Mouse (Mus musculus) liver, embryonic 15.5 days (tissue): ENCODE measurements at regions not wholly inside any gene's neighbourhood (a gene's known extent, or its start where the extent isn't known, plus 50 kb on each side); places are given as distances from the start of the nearest gene placed in this dataset.
A peak's percentile ranks its signal among the peaks of the same experiment; 100 is the strongest.

Experiments
- ATAC-seq: fragments of 200-750 bp; cut with Nextera tagmentation; 2 replicates; pipeline ENCODE4 v1.8.0; 2017; ENCODE audit warnings: moderate number of reproducible peaks, mild to moderate bottlenecking, moderate library complexity; ENCODE audit not compliant: insufficient read depth
- H3K27ac ChIP-seq: fragments of 300-500 bp; sonication (generic); replicated peaks from 2 replicates; pipeline ENCODE4 v1.5.1; 2015; ENCODE audit warnings: mild to moderate bottlenecking, inconsistent platforms
- H3K27me3 ChIP-seq: fragments of 300-500 bp; sonication (generic); 2 replicates; pipeline ENCODE4 v1.6.1; 2015; ENCODE audit warnings: mild to moderate bottlenecking, inconsistent platforms
- H3K36me3 ChIP-seq: fragments of 300-500 bp; sonication (generic); replicated peaks from 2 replicates; pipeline ENCODE4 v1.6.1; 2015; ENCODE audit warnings: moderate library complexity, mild to moderate bottlenecking, inconsistent platforms
- H3K4me1 ChIP-seq: fragments of 300-500 bp; sonication (generic); replicated peaks from 2 replicates; pipeline ENCODE4 v1.6.1; 2015; ENCODE audit warnings: inconsistent platforms
- H3K4me2 ChIP-seq: fragments of 300-500 bp; sonication (generic); 2 replicates; pipeline ENCODE4 v1.6.1; 2015; ENCODE audit warnings: moderate library complexity, mild to moderate bottlenecking, inconsistent platforms
- H3K4me3 ChIP-seq: fragments of 300-500 bp; sonication (generic); replicated peaks from 2 replicates; pipeline ENCODE4 v1.5.1; 2015; ENCODE audit warnings: mild to moderate bottlenecking, inconsistent platforms
- H3K9ac ChIP-seq: fragments of 300-500 bp; sonication (generic); 2 replicates; pipeline ENCODE4 v1.6.1; 2015; ENCODE audit warnings: moderate library complexity, mild to moderate bottlenecking, inconsistent platforms
- H3K9me3 ChIP-seq: fragments of 300-500 bp; sonication (generic); replicated peaks from 2 replicates; pipeline ENCODE4 v1.6.1; 2016; ENCODE audit warnings: inconsistent platforms
- WGBS: fragments of 180-500 bp; shearing (Covaris S2); methylation state at CpG from one replicate; pipeline ENCODE4 v1.1.7; 2015; ENCODE audit warnings: mixed read lengths; ENCODE audit not compliant: insufficient replicate concordance; 5-methylcytosine and 5-hydroxymethylcytosine counted together

DNA sequence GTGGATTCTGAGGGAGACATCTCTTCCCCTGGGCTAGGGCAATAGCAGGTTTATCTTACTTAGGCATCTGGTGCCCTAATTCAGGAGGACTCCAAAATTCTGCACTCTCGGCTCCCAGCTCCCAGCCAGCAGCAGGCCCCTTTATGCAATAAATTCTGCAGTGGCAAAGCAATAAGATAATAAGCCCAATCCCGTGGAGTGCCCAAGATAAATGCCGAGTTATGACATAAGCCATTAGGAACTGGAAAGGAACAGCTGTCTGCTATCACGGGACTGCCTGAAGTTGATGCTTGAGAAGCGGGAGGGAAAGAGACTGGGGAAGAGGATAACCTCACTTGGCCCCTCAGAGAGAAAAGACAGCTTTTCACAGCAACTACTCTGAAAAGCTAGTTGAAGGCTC lies 159.0 kb downstream of the 1190002N15Rik start:
- H3K9me3 ChIP-seq: no peaks in the 10 kb centered on the region
- 41% methylated on average over 5 of the region's 5 CpGs for WGBS
- no peak for ATAC-seq
- H3K27me3 ChIP-seq: no peaks in the 10 kb centered on the region
- 0 out of 2 replicates have a peak, but pooled peaks cover 3% of the 10 kb centered on the region for H3K4me1 ChIP-seq
- H3K4me2 ChIP-seq: no peak overlapping the region
- no peaks in the 10 kb centered on the region for H3K36me3 ChIP-seq
- no peak overlapping the region for H3K9ac ChIP-seq
- no peak overlapping the region for H3K27ac ChIP-seq
- H3K4me3 ChIP-seq: no peak overlapping the region

DNA sequence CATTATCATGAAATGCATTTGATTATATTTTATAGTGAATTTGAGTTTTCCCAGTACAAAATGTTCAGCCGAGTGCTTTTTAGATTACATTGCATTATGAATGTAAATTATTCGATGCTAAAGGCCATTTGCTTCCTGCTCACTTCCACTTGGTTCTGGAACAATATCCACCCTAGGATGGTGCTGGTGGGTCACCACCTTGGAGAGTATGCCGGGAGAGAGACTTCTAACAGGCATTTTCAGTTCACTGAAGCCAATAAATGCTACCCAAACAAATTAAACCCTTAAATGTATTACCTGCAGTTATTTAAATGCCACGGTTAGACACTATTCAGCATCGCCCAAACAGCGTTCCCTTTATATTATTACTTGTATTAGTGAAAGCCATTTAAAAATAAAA lies 159.6 kb downstream of the 1190002N15Rik start:
- 65% methylated on average over 6 of the region's 6 CpGs for WGBS
- Histone ChIP-seq H3K27me3 (no peaks in the 10 kb centered on the region), H3K4me3 (no peak overlapping the region)

DNA sequence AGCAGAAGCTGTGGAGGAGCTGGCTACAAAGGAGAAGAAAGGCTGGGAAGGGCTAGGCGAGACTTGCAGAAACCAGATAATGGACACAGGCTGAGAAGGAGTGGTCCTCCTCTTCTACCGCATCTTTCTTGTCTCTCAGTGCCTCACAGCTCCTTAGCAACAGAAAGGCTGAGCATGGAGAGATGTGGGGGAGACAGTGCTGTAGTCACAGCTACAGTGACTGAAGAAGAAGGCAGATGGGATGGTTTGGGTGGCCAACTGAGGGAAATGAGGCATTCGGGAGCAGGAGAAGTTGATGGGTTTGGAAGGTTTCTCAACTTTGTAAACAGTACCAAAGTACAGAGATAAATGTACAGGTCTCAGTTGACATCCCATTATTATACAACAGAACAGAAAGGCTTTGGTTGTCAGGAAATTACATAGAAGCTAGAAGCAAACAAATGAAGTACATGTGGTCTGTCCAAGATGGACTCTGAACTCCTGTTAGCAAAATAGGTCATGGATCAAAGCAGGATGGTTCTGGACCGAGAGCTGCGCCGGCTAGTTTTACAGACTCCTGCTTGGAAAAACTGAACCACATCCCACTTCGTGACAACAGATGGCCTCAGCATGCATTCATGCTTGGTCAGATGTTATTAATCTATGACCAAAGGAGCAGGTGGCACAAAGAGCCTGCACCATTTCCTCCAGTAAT lies 160.4 kb downstream of the 1190002N15Rik start:
- no peak overlapping the region for H3K4me3 ChIP-seq
- H3K4me2 ChIP-seq: no peak overlapping the region
- no peaks in the 10 kb centered on the region for H3K27me3 ChIP-seq
- H3K9me3 ChIP-seq: no peaks in the 10 kb centered on the region
- H3K4me1 ChIP-seq: 0 out of 2 replicates have a peak, but pooled peaks cover 3% of the 10 kb centered on the region
- H3K9ac ChIP-seq: no peak overlapping the region
- 64% methylated on average over 7 of the region's 7 CpGs for WGBS
- peak overlapping the region; percentile 77 for H3K27ac ChIP-seq
- ATAC-seq: peak; percentile 85
- no peaks in the 10 kb centered on the region for H3K36me3 ChIP-seq

More for the DNA sequence above, 159.6 kb downstream of the 1190002N15Rik start:
- H3K4me1 ChIP-seq: 0 out of 2 replicates have a peak, but pooled peaks cover 3% of the 10 kb centered on the region
- no peaks in the 10 kb centered on the region for H3K36me3 ChIP-seq
- H3K4me2 ChIP-seq: no peak overlapping the region
- H3K27ac ChIP-seq: no peak overlapping the region
- H3K9me3 ChIP-seq: no peaks in the 10 kb centered on the region
- no peak overlapping the region for H3K9ac ChIP-seq
- ATAC-seq: no peak

DNA sequence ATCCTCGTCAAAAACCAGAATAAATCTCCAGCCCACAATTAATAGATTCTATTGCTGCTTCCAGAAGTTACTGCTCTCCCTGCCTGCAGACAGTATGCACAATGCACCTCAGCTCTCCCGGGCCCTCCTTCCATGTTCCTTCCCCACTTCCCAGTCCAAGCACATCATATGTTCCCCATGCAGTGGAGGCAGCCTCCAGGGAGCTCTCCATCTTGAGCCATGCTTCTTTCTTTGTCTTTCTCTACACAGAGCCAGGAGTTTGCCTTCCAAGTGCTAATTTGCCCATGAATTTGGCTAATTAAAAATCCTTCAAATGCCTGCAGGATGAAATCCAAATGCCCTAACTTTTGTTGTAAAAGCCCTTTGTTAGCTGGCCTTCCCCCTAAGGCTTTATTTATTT lies 166.9 kb downstream of the 1190002N15Rik start:
- no peaks in the 10 kb centered on the region for H3K4me1 ChIP-seq
- no peak for ATAC-seq
- no peak overlapping the region for H3K4me3 ChIP-seq
- no peak overlapping the region for H3K9ac ChIP-seq
- no peak overlapping the region for H3K4me2 ChIP-seq
- no peaks in the 10 kb centered on the region for H3K9me3 ChIP-seq
- H3K27me3 ChIP-seq: no peaks in the 10 kb centered on the region
- no peaks in the 10 kb centered on the region for H3K36me3 ChIP-seq
- 47% methylated on average over 2 of the region's 2 CpGs for WGBS
- no peak overlapping the region for H3K27ac ChIP-seq

DNA sequence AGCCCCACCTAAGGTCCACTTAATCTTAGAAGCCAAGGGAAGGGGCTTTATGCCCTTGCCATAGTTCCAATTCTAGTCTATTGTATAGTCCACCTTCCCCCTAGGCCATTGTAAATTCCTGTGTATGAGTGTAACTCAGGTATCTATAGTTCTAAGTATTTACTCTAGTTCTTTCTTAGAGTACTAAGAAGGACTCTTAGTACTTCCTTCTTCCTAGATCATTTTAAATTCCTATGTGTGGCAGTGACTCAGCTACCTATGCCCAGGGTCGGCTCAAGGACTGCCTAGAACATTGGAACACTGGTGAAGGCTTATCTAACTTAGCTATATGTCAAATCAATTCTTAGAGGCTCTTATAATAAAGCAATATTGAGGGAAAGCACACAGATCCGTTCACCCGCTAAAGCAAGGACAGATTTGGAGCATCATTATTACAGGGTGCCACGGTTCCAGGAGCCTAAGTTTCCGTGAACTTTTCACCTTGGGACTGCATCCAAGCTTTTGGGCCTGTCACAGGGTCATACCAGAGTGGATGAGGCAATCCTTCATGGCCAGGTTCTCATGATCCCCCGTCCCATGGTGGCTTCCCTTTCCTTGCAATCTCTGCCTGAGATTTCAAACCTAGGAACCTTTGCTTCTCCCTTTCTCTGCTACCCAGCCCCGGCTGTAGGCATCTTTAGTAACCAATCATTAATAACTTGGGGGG lies 169.5 kb downstream of the 1190002N15Rik start:
- Histone ChIP-seq H3K4me3 (no peak overlapping the region), H3K27me3 (no peaks in the 10 kb centered on the region), H3K4me1 (no peaks in the 10 kb centered on the region), H3K36me3 (no peaks in the 10 kb centered on the region), H3K4me2 (no peak overlapping the region), H3K27ac (no peak overlapping the region), H3K9me3 (no peaks in the 10 kb centered on the region), H3K9ac (no peak overlapping the region)
- no peak for ATAC-seq
- 46% methylated on average over 7 of the region's 7 CpGs for WGBS

DNA sequence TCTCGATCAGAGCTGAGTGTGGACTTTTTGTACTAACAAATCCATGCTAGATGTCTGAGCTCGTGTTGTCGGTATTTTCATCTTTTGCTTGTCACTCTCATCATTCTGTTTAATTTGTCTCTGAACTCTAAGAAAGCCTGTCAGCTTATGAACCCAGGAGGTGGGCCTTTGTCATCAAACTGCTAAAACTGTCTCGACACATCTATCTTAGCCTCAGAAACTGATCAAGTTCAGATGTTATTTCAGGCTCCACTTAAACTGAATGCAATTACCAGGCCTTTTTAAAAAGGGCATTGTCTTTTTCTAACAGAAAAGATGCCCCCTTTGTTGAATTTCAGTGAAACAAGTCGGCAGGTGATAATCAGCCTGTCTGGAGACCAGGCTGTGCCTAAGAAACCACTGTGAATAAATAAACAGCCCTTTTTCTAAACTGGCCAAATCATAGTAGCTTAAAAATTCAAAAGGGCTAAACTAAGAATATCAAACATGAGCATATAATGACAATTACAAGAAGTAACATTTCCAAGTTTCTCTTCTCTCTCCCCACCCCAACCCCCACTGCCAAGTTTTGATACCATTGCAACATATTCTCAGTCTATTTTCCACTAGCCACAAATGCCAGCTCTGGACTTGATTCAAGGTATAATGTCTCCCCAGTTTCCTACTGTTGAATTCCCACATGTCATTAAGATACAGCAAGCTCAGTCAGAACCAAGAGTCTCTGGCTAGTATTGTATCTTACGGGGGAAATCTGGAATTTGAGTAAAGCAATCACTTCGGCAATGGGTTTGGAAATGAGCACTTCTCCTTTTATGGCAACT lies 175.8 kb downstream of the 1190002N15Rik start:
- Histone ChIP-seq H3K4me1 (no peaks in the 10 kb centered on the region), H3K9me3 (no peaks in the 10 kb centered on the region), H3K4me2 (no peak overlapping the region), H3K4me3 (no peak overlapping the region), H3K27me3 (no peaks in the 10 kb centered on the region), H3K27ac (no peak overlapping the region), H3K9ac (no peak overlapping the region), H3K36me3 (no peaks in the 10 kb centered on the region)
- no peak for ATAC-seq
- WGBS: 54% methylated on average over 7 of the region's 7 CpGs

DNA sequence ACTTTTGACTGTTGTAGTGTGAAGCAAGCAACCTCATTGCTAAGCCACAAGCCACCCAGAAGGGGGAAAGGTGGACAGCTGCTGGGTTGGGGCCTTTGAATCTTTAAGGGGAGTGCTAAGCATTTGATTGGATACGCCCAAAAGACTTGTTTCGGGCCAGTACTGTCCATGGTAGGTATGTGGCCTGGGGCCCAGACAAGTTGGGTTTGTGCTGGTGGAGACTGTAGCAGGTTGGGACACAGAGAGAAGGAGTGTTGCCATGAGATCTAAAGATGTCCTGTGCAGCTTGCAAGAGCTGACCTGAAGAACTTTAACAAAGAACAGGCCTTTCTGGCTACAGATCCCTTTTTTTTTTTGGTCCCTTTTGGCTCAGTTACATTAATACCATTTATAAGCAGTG lies 176.9 kb downstream of the 1190002N15Rik start:
- 59% methylated on average over 2 of the region's 2 CpGs for WGBS

DNA sequence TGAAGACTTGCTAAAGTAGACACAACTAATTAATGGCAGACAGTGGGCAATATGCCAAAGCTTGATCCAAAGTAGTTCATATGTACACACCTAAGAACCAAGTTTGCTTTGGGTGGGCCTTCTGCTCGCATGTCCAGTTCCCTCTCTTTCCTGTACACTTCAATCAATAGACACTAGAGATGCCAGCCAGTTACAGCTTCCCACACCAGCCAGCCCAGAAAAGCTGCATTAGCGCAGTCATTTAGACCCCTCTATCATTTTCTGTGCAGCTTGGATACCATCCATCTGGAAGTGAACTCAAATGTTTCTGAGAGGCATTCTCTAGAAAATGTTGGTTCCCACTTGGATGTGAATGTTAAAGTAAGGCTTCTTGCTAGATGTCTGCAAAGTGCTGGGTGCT lies 179.7 kb downstream of the 1190002N15Rik start:
- no peak overlapping the region for H3K4me2 ChIP-seq
- H3K9ac ChIP-seq: no peak overlapping the region
- ATAC-seq: no peak
- no peaks in the 10 kb centered on the region for H3K36me3 ChIP-seq
- H3K4me1 ChIP-seq: no peaks in the 10 kb centered on the region
- no peaks in the 10 kb centered on the region for H3K9me3 ChIP-seq
- H3K27me3 ChIP-seq: no peaks in the 10 kb centered on the region
- no peak overlapping the region for H3K27ac ChIP-seq
- no peak overlapping the region for H3K4me3 ChIP-seq
- WGBS: 74% methylated on average over 2 of the region's 2 CpGs

More for the DNA sequence above, 176.9 kb downstream of the 1190002N15Rik start:
- no peak for ATAC-seq
- H3K4me2 ChIP-seq: no peak overlapping the region
- no peaks in the 10 kb centered on the region for H3K36me3 ChIP-seq
- H3K27me3 ChIP-seq: no peaks in the 10 kb centered on the region
- no peaks in the 10 kb centered on the region for H3K9me3 ChIP-seq
- H3K27ac ChIP-seq: no peak overlapping the region
- H3K9ac ChIP-seq: no peak overlapping the region
- H3K4me1 ChIP-seq: no peaks in the 10 kb centered on the region
- no peak overlapping the region for H3K4me3 ChIP-seq

DNA sequence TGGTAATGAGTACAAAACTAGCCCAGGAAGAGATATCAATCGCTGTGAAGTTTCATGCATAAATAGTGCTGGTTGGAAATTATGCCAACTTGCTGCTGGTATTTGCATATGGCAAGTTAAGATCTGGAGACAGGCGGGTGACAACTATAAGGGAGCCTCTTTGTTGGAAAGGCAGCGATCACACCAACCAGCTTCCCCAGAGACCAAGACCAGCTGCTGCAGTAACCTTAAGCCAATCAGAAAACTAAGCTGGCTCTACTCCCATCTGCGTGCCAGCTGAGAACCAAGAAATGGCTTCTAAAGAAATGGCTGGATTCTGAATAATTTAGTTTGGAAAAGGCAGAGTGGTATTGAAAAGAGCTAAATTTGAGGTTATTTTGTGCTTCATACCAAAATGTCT lies 195.9 kb downstream of the 1190002N15Rik start:
- Histone ChIP-seq H3K9ac (no peak overlapping the region), H3K4me3 (no peak overlapping the region), H3K27me3 (no peaks in the 10 kb centered on the region), H3K4me2 (no peak overlapping the region), H3K9me3 (no peaks in the 10 kb centered on the region), H3K4me1 (no peaks in the 10 kb centered on the region), H3K27ac (no peak overlapping the region), H3K36me3 (no peaks in the 10 kb centered on the region)
- WGBS: 69% methylated on average over 4 of the region's 4 CpGs
- no peak for ATAC-seq

DNA sequence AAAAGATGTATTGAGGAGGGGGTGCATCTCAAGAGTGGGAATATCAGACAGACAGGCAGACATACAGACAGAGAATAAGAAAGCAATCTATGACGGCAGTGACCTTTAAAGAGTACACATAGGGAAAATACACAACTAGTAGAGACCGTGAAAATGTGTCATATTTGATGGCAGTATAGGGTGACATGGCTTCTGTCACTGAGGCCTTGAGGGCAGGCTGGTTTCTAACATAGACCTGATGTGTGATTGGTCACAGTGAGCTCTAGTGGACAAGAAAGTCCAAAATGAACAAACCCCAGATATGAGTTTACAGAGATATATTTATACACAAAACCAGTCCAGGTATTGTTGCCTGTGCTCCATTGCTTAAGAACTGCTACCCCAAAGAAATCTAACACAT lies 196.3 kb downstream of the 1190002N15Rik start:
- Histone ChIP-seq H3K4me2 (no peak overlapping the region), H3K4me3 (no peak overlapping the region), H3K9ac (no peak overlapping the region), H3K27me3 (no peaks in the 10 kb centered on the region), H3K4me1 (no peaks in the 10 kb centered on the region), H3K27ac (no peak overlapping the region), H3K36me3 (no peaks in the 10 kb centered on the region), H3K9me3 (no peaks in the 10 kb centered on the region)
- WGBS: 64% methylated on average over 2 of the region's 2 CpGs
- no peak for ATAC-seq

DNA sequence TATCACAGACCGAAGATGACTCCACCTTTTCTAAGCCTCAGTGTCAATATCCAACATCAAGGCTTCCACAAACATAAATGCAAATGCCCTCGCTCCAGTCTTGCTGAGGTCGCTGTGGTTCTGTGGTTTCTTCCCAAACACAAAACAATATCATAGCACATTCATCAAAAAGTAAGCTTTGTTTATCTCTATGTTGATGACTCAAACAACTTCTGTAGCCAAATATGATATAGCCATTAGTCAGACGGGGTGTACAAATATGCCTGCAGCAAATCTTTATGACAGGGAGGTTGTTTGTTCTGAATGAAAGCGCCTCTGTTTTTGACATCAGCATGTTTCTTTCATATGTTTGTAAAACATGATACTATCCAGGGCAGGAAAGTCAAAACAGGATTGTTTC lies 204.4 kb downstream of the 1190002N15Rik start:
- no peak for ATAC-seq
- Histone ChIP-seq H3K27ac (no peak overlapping the region), H3K9me3 (no peaks in the 10 kb centered on the region), H3K9ac (no peak overlapping the region), H3K4me2 (no peak overlapping the region), H3K36me3 (no peaks in the 10 kb centered on the region), H3K4me1 (no peaks in the 10 kb centered on the region), H3K4me3 (no peak overlapping the region), H3K27me3 (no peaks in the 10 kb centered on the region)
- WGBS: 50% methylated on average over 5 of the region's 5 CpGs
